Mouse (Mus musculus) C2C12 (cell line): ENCODE measurements around the gene Gpr89.

ENCODE experiments used
- CEBPB ChIP-seq: IDR thresholded peaks from one replicate; pipeline ENCODE4 v1.6.1; 2011; ENCODE audit warnings: low read depth, mild to moderate bottlenecking, control low read depth, moderate library complexity
- CTCF ChIP-seq: IDR thresholded peaks from one replicate; pipeline ENCODE4 v1.5.1; 2011; ENCODE audit not compliant: control insufficient read depth, insufficient read depth, insufficient read length
- FOSL1 ChIP-seq: IDR thresholded peaks from one replicate; pipeline ENCODE4 v1.8.0; 2011; ENCODE audit warnings: mild to moderate bottlenecking, low read length; ENCODE audit not compliant: poor library complexity, insufficient read depth, severe bottlenecking
- MAX ChIP-seq: IDR thresholded peaks from one replicate; pipeline ENCODE4 v1.6.1; 2011; ENCODE audit warnings: mild to moderate bottlenecking, control low read depth
- MYOD1 ChIP-seq: IDR thresholded peaks from one replicate; pipeline ENCODE4 v1.6.1; 2011; ENCODE audit warnings: low read depth; ENCODE audit not compliant: control insufficient read depth, insufficient read length
- MYOG ChIP-seq: IDR thresholded peaks from one replicate; pipeline ENCODE4 v1.6.1; 2011; ENCODE audit not compliant: control insufficient read depth, insufficient read length; ENCODE audit errors: extremely low read depth
- USF1 ChIP-seq: IDR thresholded peaks from one replicate; pipeline ENCODE4 v1.6.1; 2011; ENCODE audit warnings: low read depth, mild to moderate bottlenecking, control low read depth, moderate library complexity

DNA sequence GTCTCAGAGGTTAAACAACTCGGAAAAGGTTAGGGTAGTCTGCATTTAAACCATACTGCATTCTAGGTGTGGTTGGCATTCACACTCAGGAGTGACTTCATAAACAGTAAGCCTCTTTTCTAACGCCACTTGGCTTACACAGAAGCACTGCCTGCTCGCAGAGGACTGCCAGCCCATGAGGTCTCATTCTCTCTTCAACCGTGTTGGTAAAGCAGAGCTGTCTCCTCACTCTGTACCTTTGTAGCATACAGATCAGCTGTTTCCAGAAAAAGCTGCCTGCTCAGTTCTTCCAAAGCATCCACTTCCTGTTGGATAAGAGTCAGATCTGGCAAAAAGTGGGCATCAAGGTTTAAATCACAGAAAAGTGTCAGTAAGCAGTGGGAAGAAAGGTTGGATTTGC lies 24.8 kb downstream of the Gpr89 start:
- TF ChIP-seq CTCF, result no peak
- no peak for TF ChIP-seq MAX
- no peak for TF ChIP-seq USF1
- no peak for TF ChIP-seq MYOD1
- no peak for TF ChIP-seq CEBPB
- TF ChIP-seq MYOG, result no peak
- no peak for TF ChIP-seq FOSL1
